ENCODE assay signal across 8 mouse cellular contexts in genomic region chr2:109918592-109919262, GRCm38 (mm10). TPM values are rescaled to one million over a fixed set of nuclear protein-coding genes. Genes with fewer than 3 reads are reported as not detected.
DNase-seq lines count a peak whose midpoint lies in the region; ATAC-seq lines count a peak whose summit lies in the region.

No protein-coding gene starts in this region.

- no peaks in the 10 kb centered on the region for H3K36me3 ChIP-seq in erythroblast, embryonic 14.5 days (ENCODE audit: control insufficient read depth)
- H3K36me3 ChIP-seq in forebrain, embryonic 14.5 days (ENCODE audit: control insufficient read depth, insufficient read depth, low read length): no peaks in the 10 kb centered on the region
- no peaks in the 10 kb centered on the region for H3K36me3 ChIP-seq in midbrain, embryonic 13.5 days

- H3K4me3 ChIP-seq in erythroblast, embryonic 14.5 days (replicated peaks): peak overlapping the region; percentile 83
- peak overlapping the region; percentile 73 for H3K4me3 ChIP-seq in forebrain, embryonic 14.5 days (ENCODE audit: low read depth, low read length)
- H3K4me3 ChIP-seq in midbrain, embryonic 13.5 days (replicated peaks): peak overlapping the region; percentile 86

- peak overlapping the region; percentile 79 for H3K4me2 ChIP-seq in forebrain, embryonic 14.5 days (ENCODE audit: low read length)
- peak overlapping the region; percentile 88 for H3K4me2 ChIP-seq in midbrain, embryonic 13.5 days (replicated peaks)

- peak; percentile 49 for DNase-seq in adipocyte (ENCODE audit: low spot score)
- no peak for DNase-seq in forebrain, embryonic 14.5 days (ENCODE audit: low spot score)
- peak; percentile 68 to 72 for DNase-seq in kidney, adult 8-10 months
- DNase-seq in left cerebral cortex, postnatal 14 days (ENCODE audit: low spot score in 2 of 2): no peak
- DNase-seq in right cerebral cortex, postnatal 25 days: no peak

- H3K27ac ChIP-seq in forebrain, embryonic 14.5 days (ENCODE audit: low read depth, low read length): no peak overlapping the region
- H3K27ac ChIP-seq in midbrain, embryonic 13.5 days: 0 out of 2 replicates have a peak overlapping the region, but pooled peaks have one; percentile 96

- peaks cover 49% of the 10 kb centered on the region for H3K4me1 ChIP-seq in erythroblast, embryonic 14.5 days (ENCODE audit: control insufficient read depth)
- H3K4me1 ChIP-seq in forebrain, embryonic 14.5 days (ENCODE audit: control insufficient read depth, insufficient read depth, low read length): peaks cover 12% of the 10 kb centered on the region
- H3K4me1 ChIP-seq in midbrain, embryonic 13.5 days (replicated peaks): peaks cover 43% of the 10 kb centered on the region

- no peak for ATAC-seq in erythroblast, adult 5-6 weeks (replicated peaks; ENCODE audit: low FRiP score, poor library complexity, severe bottlenecking)
- ATAC-seq in forebrain, embryonic 14.5 days: no peak
- ATAC-seq in midbrain, embryonic 13.5 days: no peak

- 6% methylated on average over 22 of the region's 22 CpGs for WGBS in forebrain, embryonic 14.5 days
- WGBS in midbrain, embryonic 13.5 days: 7% methylated on average over 22 of the region's 22 CpGs

- no peaks in the 10 kb centered on the region for H3K9me3 ChIP-seq in erythroblast, embryonic 14.5 days (ENCODE audit: control insufficient read depth, low read length)
- H3K9me3 ChIP-seq in forebrain, embryonic 14.5 days (replicated peaks; ENCODE audit: control insufficient read depth, low read length): no peaks in the 10 kb centered on the region
- H3K9me3 ChIP-seq in midbrain, embryonic 13.5 days: no peaks in the 10 kb centered on the region

- H3K9ac ChIP-seq in forebrain, embryonic 14.5 days (ENCODE audit: low read length): peak overlapping the region; percentile 80; the same call in 1 of the 2 replicates
- peak overlapping the region; percentile 92 for H3K9ac ChIP-seq in midbrain, embryonic 13.5 days (replicated peaks)

- peaks cover 15% of the 10 kb centered on the region for H3K27me3 ChIP-seq in erythroblast, embryonic 14.5 days (ENCODE audit: control insufficient read depth)
- H3K27me3 ChIP-seq in forebrain, embryonic 14.5 days (replicated peaks; ENCODE audit: control insufficient read depth, insufficient read depth, low read length): peaks cover 19% of the 10 kb centered on the region
- no peaks in the 10 kb centered on the region for H3K27me3 ChIP-seq in midbrain, embryonic 13.5 days

- intact Hi-C loops in left cerebral cortex, postnatal 14 days (cut with DNase I): loop anchor here (5.0 kb wide), 2 partner anchors 79 to 99 kb away; partner anchors contain the start of gene Ccdc34

RNA-seq across cellular contexts. Expression of gene Lgr4, which starts 1.3 kb away (rescaled TPM):
- polyA plus RNA-seq in erythroblast, embryonic 14.5 days (2012): 0.01 and 0.04 TPM in 2 replicates
- total RNA-seq in erythroblast, adult 5-6 weeks (2015; ENCODE audit: low replicate concordance): 0.84 and 1.2 TPM in 2 replicates
- 0.42 and 0.51 TPM in 2 replicates for total RNA-seq in erythroblast, adult 5-6 weeks (2017; ENCODE audit: low replicate concordance)
- polyA plus RNA-seq in forebrain, embryonic 14.5 days (2014; fragmentation: Nextera tagmentation; extraction: Ambion mirVana): 4.5 and 4.7 TPM in 2 replicates
- polyA plus RNA-seq in midbrain, embryonic 13.5 days (2015; fragmentation: Nextera tagmentation; extraction: Ambion mirVana): 7.9 and 8.3 TPM in 2 replicates
- total RNA-seq in left cerebral cortex, postnatal 14 days (2021): 10 to 100 TPM; 22.1 to 23.0 TPM

RNA-seq across cellular contexts. Expression of gene Lin7c, which starts 28.1 kb away (rescaled TPM):
- 0.03 and 0.04 TPM in 2 replicates for polyA plus RNA-seq in erythroblast, embryonic 14.5 days (2012)
- total RNA-seq in erythroblast, adult 5-6 weeks (2015; ENCODE audit: low replicate concordance): 15.3 and 23.4 TPM in 2 replicates
- total RNA-seq in erythroblast, adult 5-6 weeks (2017; ENCODE audit: low replicate concordance): 26.3 and 32.1 TPM in 2 replicates
- 177 and 207 TPM in 2 replicates for polyA plus RNA-seq in forebrain, embryonic 14.5 days (2014; fragmentation: Nextera tagmentation; extraction: Ambion mirVana)
- 175 and 201 TPM in 2 replicates for polyA plus RNA-seq in midbrain, embryonic 13.5 days (2015; fragmentation: Nextera tagmentation; extraction: Ambion mirVana)
- total RNA-seq in left cerebral cortex, postnatal 14 days (2021): 10 to 100 TPM; 82.2 to 83.1 TPM

Comparison
In these comparisons a context has a peak if more than half of its experiments do, and no peak if none do; other contexts are left out.
1. DNase-seq: peak in adipocyte (single experiment) and kidney, adult 8-10 months (2 of 2); none in forebrain, embryonic 14.5 days (single experiment), left cerebral cortex, postnatal 14 days (0 of 2) and right cerebral cortex, postnatal 25 days (single experiment).
2. RNA of gene Lin7c, which starts 28.1 kb away (polyA plus RNA-seq): 177 to 207 TPM in forebrain, embryonic 14.5 days and 175 to 201 TPM in midbrain, embryonic 13.5 days; 0.03 to 0.04 TPM in erythroblast, embryonic 14.5 days; every median in the first group is over 100 times any median in the second.
3. Peak in every context shown above with its lines, with median percentiles within 50 percentile points of each other: H3K4me3 ChIP-seq.